Mouse (Mus musculus): ENCODE data around the gene Maml3.

Gene Maml3

DNA sequence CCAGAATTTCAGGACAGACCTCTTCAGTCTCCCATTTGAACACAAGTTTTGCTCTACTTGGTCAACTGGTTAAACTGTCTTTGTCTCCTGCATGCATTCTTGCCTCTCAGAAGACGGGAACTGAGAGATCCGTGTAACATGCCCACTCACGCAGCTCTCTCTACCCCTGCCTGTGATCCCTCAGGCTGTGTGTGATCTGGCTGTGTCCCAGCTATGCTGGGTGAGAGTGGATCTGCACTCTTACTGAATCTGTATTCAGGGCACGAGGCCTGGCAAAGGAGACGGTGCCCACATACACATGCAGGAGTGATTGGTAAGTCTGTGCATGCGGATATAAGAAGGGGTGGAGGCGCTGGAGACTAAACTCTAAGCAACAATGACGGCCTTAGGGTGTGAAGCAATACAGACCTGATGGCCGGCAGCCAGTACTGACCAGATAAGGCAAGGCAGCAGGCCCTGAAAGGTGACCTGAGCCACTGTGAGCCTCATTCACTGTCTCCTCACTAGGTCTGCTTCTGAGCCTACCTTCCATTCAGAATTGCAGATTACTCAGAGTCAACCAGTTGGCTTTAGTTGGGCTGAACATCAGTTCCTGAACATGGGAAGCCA lies 274.0 kb downstream of the Maml3 start:
- no peak for DNase-seq (ENCODE audit: low spot score in 2 of 2)

DNA sequence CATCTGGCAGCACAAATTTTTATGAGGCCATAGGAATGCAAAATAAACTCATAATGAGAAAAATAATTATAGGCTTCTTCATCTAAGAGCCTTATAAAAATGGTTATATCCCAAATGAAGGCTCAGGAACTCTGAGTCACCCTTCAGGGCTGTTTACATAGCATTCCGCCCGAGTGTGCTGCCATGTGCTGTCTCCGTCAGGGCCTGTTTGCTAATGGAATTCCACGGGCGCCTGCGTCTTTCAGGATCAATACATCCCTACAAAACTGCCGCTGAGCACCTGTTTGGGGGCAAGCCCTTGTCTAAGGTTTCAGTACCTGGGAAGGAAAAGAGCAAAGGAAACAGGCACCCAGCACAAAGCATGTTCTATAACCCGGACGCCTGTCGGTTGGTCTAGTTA lies 279.3 kb downstream of the Maml3 start:
- no peak for DNase-seq (ENCODE audit: low spot score in 2 of 2)

DNA sequence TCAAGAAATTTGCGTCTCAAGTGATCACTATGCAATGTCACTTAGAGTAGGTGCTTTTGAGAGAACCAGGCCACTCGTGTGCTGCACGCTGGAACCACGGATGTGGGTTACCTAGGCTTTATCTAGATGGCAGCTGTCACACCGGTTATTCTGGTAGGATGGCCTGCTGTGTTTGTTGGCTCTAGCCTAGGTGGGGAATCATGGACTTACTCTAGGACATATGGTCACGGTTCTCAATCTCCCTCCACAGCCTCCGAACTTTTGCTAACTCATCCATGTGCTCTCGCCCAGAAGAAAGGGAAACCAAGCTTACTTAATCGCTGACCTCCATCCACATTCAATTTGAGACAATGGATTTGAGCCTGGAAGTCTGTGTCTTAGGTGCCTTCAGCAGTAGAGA lies 280.4 kb downstream of the Maml3 start:
- no peak for DNase-seq (ENCODE audit: low spot score in 2 of 2)

DNA sequence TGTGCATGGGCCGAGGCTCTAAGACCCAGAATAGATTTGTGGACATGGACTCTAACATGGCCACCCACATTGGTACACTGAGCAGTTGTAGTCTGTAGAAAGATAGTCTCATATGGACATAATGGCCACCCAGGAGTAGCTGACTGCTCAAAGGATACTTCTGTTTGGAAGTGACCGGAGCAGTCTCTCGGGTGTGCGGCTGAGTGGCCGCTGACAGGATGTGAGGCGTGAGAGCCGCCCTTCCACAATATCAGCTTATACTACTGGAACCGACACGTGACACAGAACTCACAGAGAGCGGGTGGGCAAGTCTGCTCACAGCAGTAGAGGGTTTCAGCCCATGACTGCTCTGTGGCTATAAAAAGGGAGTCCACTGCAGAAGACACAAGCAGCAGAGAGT lies 283.3 kb downstream of the Maml3 start:
- DNase-seq (ENCODE audit: low spot score in 2 of 2), result no peak

DNA sequence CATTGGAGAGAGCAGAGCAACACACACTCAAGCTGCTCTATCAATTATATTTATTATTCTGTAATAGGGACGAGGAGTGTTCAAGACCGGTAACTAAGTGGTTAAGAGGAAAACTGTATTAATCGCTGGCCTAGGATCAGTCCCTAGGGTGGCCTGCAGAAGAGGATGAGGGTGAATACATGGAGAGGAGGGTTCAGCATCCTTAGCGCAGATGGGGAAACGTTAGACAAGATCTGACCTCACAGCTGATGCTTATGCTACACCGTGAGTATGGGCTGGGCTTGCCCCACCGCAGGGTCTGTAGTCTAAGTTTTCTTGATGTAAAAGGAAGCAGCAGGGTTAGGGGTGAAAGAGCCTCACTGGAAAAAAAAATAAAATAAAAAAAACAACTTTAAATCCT lies 285.8 kb downstream of the Maml3 start:
- no peak for DNase-seq (ENCODE audit: low spot score in 2 of 2)

DNA sequence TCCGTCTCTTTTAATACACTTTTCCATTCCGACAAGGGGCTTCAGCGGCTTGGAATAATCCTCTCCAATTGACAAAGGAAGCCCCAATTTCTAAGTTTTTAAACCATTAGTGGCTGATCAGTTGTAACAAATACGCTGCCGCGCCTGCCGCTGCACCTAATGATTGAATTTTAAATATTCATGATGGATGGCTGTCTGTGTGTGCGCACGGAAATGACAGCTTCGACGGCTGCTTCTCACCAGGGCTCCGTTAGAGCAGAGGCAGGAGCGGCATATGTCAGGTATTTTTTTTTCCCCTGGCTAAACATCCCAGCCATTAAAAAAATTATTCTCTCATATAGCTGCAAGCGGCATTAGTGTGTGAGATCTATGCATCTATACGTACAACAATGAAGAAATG lies 287.0 kb downstream of the Maml3 start:
- no peak for DNase-seq (ENCODE audit: low spot score in 2 of 2)

DNA sequence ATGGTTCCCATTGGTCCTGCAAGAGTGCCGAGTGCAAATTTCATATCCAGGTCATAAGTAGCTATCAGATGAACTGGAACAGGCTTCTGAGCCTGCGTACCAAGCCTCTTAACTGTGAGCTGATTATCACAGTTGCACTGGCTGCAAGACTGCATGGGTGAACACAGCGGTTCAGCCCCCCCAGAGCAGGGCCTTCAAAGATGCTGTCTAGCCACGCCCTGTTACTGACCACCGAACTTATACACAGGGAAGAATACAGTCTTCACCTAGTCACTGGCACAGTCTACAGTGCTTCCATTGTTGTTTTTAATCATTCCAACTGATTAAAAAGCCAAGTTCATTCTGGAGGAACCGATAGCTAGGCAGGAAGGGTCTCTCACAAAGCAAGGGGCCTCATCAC lies 287.5 kb downstream of the Maml3 start:
- DNase-seq (ENCODE audit: low spot score in 2 of 2), result no peak

DNA sequence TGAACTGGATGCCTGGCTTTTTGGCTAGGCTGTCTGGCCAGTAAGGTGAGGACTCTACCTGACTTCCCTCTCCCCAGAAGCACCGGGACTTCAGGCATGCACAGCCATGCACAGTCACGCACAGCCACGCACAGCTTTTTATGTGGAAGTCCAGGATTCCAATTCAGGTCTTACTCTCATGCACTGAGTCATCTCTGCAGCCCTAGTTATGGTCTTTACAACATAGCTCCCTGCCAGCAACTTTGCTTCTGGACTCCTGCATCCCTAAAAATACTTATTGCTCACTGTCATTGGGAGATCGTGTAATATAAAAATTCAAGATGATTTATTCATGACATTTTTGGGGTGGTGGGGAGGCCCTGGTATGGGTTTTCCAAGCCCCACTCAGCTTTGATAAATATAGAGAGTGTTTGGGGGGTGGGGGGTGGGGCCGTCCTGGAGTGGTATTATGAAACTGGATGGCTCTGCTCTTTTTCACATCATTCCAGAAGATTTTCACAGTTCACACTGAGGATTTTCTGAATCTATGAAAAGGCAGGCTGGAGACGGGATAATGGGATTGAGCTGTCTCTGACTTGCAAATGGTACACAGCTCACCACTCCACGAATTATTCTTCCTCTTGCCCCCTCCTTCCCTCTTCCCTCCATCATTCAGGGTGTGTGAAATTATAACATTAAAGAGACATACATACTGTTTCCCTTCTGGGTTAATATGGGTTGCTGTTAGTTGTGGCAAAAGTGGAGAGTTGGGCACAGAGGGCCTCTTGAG lies 288.2 kb downstream of the Maml3 start:
- DNase-seq (ENCODE audit: low spot score in 2 of 2), result no peak

DNA sequence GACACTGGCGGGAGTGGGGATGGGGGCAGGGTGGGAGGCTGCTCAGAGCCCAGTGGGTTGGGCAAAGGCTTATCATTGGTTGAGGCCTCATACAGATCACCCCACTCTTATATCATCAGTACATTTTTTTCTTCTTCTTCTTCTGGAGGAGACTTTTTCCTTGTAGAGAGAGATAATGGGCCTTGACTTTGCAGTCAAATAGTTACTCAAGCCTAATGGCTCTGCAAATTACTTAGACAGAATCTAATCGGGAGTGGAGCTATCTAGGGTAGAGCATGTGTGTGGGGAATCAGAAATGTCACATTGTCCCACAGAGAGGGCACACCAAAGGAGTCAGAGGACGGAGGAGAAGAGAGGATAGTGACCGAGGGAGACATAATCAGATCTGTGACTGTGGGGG lies 290.8 kb downstream of the Maml3 start:
- DNase-seq (ENCODE audit: low spot score in 2 of 2), result no peak

DNA sequence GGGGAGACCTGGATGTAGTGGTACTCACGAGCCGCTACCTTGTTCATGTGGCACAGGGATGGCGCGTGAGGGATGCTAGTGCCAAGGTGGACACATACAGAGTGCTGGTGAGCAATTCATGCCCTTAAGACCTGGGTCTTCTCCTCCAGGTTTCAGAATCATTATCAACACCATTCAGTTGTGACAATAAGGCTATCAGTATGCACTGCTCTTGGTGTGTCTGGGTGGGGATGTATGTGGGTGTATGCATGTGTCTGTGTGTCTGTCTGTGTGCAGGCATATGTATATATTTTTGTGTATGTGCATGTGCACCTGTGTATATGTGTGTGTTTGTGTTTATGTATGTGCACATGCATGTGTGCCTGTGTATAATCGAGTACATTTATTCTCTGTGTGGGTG lies 291.7 kb downstream of the Maml3 start:
- DNase-seq (ENCODE audit: low spot score in 2 of 2), result no peak

DNA sequence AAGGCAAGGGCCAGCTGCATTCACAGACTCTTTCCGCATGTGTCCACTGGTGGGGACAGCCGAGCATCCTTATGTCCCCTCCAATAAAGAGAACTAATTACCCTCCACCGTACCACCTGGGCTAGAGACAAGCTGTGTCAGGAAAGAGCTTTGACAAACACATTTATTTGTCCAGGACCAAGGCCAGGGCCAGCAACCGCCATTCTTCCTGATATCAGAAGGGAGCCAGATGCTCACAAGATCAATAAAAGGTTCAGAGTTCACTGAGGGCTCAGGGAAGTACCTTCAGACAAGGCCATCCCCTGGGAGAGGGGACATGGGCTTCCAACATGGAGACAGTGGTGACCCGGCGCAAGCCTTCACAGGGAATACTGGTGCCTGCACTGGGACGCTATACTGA lies 294.1 kb downstream of the Maml3 start:
- no peak for DNase-seq (ENCODE audit: low spot score in 2 of 2)

DNA sequence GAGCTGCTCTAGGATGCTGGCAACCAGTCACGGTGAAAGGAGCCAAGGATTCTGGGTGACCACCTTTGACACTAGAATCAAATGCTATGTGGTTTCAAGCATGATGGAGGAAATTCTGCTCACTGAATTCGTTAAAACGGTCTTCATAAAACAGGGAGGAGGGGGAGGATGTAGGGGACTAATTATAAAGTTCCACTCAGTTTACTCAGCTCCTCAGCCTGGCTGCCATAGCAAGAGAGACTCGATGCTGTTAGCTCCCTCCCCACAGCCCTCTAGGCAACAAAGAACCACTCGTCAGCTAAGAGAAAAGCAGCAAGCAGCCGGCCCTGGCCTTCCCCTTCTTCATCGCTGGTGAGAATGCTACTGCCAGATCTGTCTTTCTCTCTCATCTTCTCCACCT lies 295.1 kb downstream of the Maml3 start:
- DNase-seq (ENCODE audit: low spot score in 2 of 2), result no peak

DNA sequence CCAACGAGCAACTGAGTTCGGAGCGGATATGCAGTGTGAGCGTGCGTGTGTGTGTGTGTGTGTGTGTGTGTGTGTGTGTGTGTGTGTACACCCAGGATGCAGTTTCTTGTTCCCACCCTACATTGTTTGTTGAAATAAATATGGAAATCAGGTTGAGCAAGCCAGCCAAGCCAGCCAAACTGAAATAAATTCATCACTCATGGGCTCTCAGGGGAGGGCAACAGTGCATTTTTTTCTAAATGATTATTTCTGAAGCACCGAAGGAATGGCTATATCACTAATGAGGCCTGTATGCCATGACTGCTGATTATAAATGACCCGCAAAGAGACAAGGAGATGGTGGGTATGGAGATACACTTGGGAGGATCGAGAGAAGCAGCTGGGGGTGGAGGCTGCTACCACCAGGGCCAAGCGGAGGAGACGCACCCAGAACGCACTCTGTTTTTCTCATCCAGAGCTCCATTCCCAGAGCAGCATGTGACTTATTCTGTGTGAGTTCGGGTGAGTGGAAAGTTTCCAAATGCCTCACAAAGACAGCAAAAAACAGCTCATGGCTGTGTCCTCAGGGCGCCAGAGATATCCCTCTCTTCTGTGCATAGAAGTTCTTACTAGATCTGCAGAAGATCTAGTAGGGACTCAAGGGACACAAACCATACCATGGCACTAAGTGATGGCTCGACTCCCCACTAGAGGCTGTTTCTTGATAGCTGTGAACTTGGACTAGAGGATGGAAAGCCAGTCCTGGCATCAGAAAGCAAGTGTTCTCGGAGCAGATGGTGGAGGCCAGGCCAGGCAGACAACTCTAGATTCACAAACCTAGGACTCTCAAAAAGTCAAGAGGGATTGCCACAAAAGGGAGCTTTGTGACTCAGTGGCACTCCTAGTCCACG lies 296.6 kb downstream of the Maml3 start:
- no peak for DNase-seq (ENCODE audit: low spot score in 2 of 2)

DNA sequence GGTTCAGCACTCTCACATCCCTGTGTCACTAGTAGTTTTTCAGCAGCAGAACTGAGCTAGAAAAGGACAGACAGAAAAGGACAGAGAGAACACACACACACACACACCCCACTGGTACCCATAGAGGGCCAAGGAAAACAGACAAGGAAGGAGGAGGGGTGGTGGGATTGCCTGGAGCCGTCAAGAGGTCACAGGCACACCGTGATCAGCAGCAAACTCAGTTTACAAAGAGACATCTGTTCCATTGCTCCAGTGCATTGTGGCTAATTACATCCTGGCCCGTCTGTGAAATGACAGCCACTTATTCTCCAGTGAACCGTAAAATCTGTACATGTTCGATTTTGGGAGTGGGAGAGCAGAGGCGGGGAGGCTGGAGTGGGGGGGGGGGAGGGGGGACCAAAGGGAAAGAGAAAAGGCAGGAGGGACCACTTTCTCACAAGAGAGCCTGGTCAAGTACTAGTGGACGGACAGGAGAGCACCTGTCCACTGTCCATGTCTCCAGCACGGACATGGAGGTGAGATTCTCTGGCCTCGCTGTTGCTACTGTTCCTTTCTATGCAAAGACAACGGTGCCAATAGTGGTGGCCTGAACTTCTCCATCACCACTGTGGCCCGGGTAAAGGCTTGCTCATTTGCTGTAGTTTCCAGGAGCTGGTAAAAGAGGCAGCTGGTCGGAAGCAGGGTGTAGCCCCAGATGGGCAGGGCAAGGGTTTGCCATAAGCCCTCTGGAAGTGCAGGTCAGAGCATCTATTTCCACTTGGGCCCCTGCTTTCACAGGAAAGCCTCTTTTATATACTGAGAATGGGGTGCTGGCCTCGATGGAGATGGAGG lies 299.2 kb downstream of the Maml3 start:
- DNase-seq (ENCODE audit: low spot score in 2 of 2), result no peak

DNA sequence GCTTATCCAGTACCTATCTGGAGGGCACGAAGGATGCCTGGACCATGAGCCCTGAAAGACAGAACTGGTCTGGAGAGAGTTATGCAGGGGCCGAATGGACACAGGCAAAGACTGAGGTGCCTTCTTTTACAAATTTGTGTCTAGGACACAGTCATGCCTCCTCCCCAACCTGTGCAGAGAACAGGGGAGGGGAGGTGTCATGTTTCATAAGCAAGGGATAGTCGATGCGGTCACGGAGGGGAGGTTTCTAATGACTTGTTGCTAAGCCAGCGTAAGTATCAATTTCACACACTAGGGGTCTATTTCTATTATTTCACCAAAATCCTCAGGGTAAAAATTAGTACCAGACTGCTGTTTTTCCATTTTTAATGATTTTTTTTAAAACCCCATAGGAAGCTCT lies 301.0 kb downstream of the Maml3 start:
- no peak for DNase-seq (ENCODE audit: low spot score in 2 of 2)

DNA sequence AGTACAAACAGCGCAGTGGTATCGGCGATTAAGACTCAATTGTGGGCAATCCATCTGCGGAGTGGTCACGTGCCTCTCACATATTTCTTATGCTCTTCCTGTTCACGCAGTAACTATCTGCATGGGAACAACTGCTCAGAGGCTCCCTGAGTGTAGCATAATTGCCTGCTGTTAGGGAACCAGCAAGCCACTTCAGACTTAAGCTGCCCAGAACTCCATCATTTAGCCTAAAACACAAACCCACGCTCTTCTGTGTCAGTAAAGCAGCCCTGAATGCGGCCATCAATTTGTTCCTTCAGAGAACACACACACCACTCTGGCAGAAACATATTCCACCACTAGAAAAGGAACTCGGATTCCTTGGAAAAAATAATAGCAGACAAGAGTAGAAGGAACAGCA lies 305.2 kb downstream of the Maml3 start:
- DNase-seq (ENCODE audit: low spot score in 2 of 2), result no peak

DNA sequence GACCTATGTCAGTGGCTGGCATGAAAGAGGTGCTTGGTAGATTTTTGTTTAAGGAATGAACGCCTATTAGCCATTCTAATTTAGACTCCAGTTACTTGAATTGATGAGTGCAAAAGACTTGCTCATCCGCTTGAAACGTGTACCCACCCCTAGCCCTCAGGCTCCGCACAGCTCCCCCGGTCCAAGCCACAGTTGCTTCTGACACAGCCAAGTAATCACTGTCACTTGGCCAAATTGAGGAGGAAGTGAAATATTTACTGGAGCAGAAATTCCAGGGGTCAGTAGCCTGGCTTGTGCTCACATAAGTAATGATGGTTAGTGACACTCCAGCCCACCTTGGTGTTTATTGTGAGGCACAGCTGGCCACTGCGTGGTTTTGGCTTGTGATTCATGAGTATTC lies 308.0 kb downstream of the Maml3 start:
- DNase-seq (ENCODE audit: low spot score in 2 of 2), result no peak

DNA sequence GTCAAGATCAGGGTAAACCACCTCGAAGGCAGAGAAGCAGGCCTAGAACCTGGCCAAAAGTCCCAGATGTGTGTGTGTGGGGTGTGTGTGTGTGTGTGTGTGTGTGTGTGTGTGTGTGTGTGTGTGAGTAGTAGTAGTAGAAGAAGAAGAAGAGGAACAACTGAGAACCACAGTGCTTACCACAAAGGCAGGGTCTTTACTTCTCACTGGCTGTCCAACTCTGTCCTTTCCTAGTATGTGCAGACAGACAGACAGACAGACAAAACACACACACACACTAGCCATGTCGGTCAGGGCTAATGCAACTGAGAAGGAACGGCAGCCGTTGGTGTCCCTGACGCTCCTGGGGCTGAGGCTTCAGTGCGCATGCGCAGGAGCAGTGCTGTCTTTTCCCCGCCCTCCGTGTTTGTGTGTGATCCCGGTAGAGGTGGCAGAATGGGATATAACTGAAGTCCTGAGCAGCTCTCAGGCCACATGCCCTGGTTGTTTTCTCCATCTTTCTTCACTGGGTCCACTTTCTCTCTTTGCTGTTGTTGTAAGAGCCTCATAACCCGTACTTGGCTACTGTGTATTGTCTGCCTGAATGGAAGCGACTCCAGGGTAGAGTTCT lies 308.6 kb downstream of the Maml3 start:
- no peak for DNase-seq (ENCODE audit: low spot score in 2 of 2)

DNA sequence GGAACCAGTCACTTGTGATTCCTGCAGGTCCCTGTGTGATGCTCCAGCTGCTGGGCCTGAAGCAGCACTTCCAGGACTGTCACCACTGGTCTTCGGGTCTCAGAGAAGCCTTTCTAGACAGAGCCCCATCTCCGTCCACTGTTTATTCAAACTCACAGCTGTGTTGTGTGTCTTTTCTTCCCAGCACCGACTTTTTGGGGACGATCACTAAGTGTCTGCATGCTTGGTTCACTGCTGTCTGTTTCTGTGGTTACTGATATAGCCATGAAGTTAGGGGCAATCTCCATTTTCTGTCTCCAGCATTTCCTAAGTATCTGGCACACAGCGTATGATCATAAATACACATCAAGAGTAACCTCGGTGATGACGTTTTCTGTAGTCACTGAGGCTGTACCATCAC lies 313.3 kb downstream of the Maml3 start:
- no peak for DNase-seq (ENCODE audit: low spot score in 2 of 2)

DNA sequence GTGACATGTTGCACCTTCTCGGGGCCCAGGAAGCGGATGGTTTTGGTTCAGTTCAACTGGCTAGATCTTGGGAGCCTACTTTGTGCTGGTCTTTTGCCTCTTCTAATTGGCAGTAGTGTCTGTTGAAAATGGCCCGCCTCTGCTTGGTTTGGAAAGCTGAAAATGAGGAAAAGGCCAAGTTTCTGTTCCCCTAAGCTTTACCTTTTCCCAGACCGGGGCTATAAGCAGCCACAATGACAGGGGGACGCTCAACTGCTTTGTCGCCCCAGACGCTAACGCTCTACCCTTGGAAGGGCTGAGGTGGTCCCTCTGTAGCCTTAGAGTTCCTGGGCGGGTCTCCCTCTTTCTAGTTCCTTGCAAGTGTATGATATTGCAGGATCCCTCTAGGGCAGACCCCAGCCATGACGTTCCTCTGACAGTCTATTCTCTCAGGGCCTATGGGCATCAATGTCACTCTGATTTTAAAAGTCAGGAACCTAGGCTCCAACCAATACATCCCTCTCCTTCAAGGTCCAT lies 315.4 kb downstream of the Maml3 start:
- no peak for DNase-seq (ENCODE audit: low spot score in 2 of 2)
